12 mouse cellular contexts compared by ENCODE assay signal in the genomic region with DNA sequence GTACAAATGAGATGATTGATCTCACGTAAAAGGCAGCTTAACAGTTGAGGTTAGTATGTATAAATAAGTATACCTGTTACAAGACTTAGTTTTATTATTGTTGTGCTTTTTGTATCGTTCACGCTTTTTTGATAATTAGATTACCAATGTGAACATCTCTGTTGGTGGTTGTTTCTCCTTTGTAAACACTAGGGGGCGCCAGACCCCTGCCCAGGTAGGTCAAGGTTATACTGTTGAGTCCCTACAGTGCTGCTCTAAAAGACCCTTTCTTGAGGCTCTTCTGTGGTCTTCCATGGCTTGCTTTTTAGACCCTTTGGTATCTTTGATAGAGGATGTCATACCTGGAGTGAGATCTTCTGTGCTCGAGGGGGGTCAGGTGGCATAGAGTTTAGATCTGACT. TPM values are rescaled to one million over a fixed set of nuclear protein-coding genes. Genes with fewer than 3 reads are reported as not detected.
DNase-seq lines count a peak whose midpoint lies in the region; TF ChIP-seq lines count a peak whose summit lies in the region.
"Had no signal": no experiment of that assay in that cellular context is flagged by ENCODE, and none has a peak within 500 bp of the region (broad histone marks: within the 10 kb centered on the region; RNA-seq: fewer than 3 reads in every experiment).

No protein-coding gene starts in this region.

- H3K4me3 ChIP-seq in lung, adult 2 months (replicated peaks; ENCODE audit: extremely low read depth, low read depth, low read length), result no peak overlapping the region
- no peak overlapping the region for H3K4me3 ChIP-seq in myocyte
- H3K4me3 ChIP-seq: limb, embryonic 10.5 days; midbrain, embryonic 10.5 days had no signal

- TF ChIP-seq POLR2A in lung, adult 2 months (IDR thresholded peaks at IDR 0.05; ENCODE audit: borderline replicate concordance, extremely low read depth, low read depth, low read length), result no peak
- TF ChIP-seq POLR2A in myocyte (IDR thresholded peaks at IDR 0.05; ENCODE audit: insufficient read length, low read depth), result no peak

- no peaks in the 10 kb centered on the region for H3K27me3 ChIP-seq in myocyte (ENCODE audit: control insufficient read depth, insufficient read depth, insufficient read length)

- peak; percentile 21 for DNase-seq in embryo, embryonic 11 days
- no peak for DNase-seq in embryo, embryonic 10 days (ENCODE audit: low spot score)
- no peak for DNase-seq in lung, adult 2 months
- DNase-seq in lung, postnatal 25 days (ENCODE audit: low spot score), result no peak
- peak; percentile 56 for DNase-seq in R1 (ENCODE audit: low read depth, low spot score)
- DNase-seq in adipocyte (ENCODE audit: low spot score), result no peak
- DNase-seq in lung, postnatal 10 days, result no peak
- DNase-seq: adrenal gland, adult 8-10 months; cerebellum, postnatal 25 days had no signal

- 75% methylated on average over 5 of the region's 5 CpGs for WGBS in lung, adult 2 months

- H3K36me3 ChIP-seq in myocyte (ENCODE audit: control insufficient read depth, insufficient read depth), result peaks cover 5% of the 10 kb centered on the region

- no peak overlapping the region for H3ac ChIP-seq in myocyte (ENCODE audit: control insufficient read depth, insufficient read length)

- H3K79me2 ChIP-seq in myocyte (ENCODE audit: control insufficient read depth, insufficient read depth), result peaks cover 37% of the 10 kb centered on the region

- H3K4me1 ChIP-seq in lung, adult 2 months (ENCODE audit: control insufficient read depth, insufficient read depth, low read length), result peaks cover 3% of the 10 kb centered on the region

- peak overlapping the region; percentile 25 for H3K4me2 ChIP-seq in myocyte (ENCODE audit: low read depth)

- peak; percentile 34 for TF ChIP-seq CTCF in lung, adult 2 months (IDR thresholded peaks at IDR 0.05; ENCODE audit: insufficient read depth, low read length)

TF ChIP-seq in myocyte, 11 proteins besides CTCF, POLR2A, EP300 and RAD21:
- TF ChIP-seq SRF (IDR thresholded peaks at IDR 0.05; ENCODE audit: control insufficient read depth, insufficient read length, low read depth) (no peak), POLR2AphosphoS2 (IDR thresholded peaks at IDR 0.05; ENCODE audit: insufficient read length, low read depth) (no peak), TCF3 (IDR thresholded peaks at IDR 0.05; ENCODE audit: insufficient read length, low read depth) (no peak), REST (IDR thresholded peaks at IDR 0.05; ENCODE audit: insufficient read depth, insufficient read length) (no peak), CEBPB (IDR thresholded peaks at IDR 0.05; ENCODE audit: insufficient read depth, poor library complexity, severe bottlenecking) (no peak), MYOG (IDR thresholded peaks at IDR 0.05; ENCODE audit: control insufficient read depth in 1 of 3, insufficient read depth in 1 of 3, insufficient read length in 2 of 3, low read depth in 2 of 3) (no peak), MYOD1 (IDR thresholded peaks at IDR 0.05; ENCODE audit: control insufficient read depth in 1 of 3, insufficient read length in 2 of 3, low read depth in 2 of 3) (no peak), MAX (IDR thresholded peaks at IDR 0.05; ENCODE audit: low read depth) (no peak), USF1 (IDR thresholded peaks at IDR 0.05; ENCODE audit: low read depth) (no peak), E2F4 (IDR thresholded peaks at IDR 0.05; ENCODE audit: insufficient read depth) (no peak), TCF12 (IDR thresholded peaks at IDR 0.05; ENCODE audit: insufficient read depth, poor library complexity, severe bottlenecking) (no peak)

RNA-seq across cellular contexts. Expression of a gene that starts 20.8 kb away (rescaled TPM):
- 3.2 and 4.8 TPM in 2 replicates for polyA plus RNA-seq in lung, adult 2 months (2012; rRNA removed)
- polyA plus RNA-seq in myocyte (2012; fragmentation: generic; extraction: Trizol), result 2.1 TPM

Comparison
In these comparisons a context has a peak if more than half of its experiments do, and no peak if none do; other contexts are left out.
1. DNase-seq: peak in embryo, embryonic 11 days (single experiment) and R1 (single experiment); none in embryo, embryonic 10 days (single experiment), lung, adult 2 months (single experiment), lung, postnatal 25 days (single experiment), adipocyte (single experiment) and lung, postnatal 10 days (single experiment).